Mouse (Mus musculus) stomach, embryonic 15.5 days (tissue): Measurements from ENCODE around the gene Filip1. TPM values are rescaled to one million over a fixed set of nuclear protein-coding genes. Genes with fewer than 3 reads are reported as not detected.
A peak's percentile ranks its signal among the peaks of the same experiment; 100 is the strongest.

Experiments
- ATAC-seq: fragments of 200-750 bp; cut with Nextera tagmentation; 2 replicates; pipeline ENCODE4 v1.8.0; 2017; ENCODE audit warnings: low read depth, moderate number of reproducible peaks, moderate TSS enrichment; ENCODE audit not compliant: insufficient read depth, low FRiP score
- H3K27ac ChIP-seq: fragments of 300-500 bp; sonication (generic); 2 replicates; pipeline ENCODE4 v1.5.1; 2015; ENCODE audit warnings: mild to moderate bottlenecking, inconsistent platforms
- H3K27me3 ChIP-seq: fragments of 300-500 bp; sonication (generic); replicated peaks from 2 replicates; pipeline ENCODE4 v1.6.1; 2015; ENCODE audit warnings: inconsistent platforms
- H3K36me3 ChIP-seq: fragments of 300-500 bp; sonication (generic); 2 replicates; pipeline ENCODE4 v1.6.1; 2015; ENCODE audit warnings: inconsistent platforms
- H3K4me1 ChIP-seq: fragments of 300-500 bp; sonication (generic); 2 replicates; pipeline ENCODE4 v1.6.1; 2015; ENCODE audit warnings: inconsistent platforms
- H3K4me2 ChIP-seq: fragments of 300-500 bp; sonication (generic); 2 replicates; pipeline ENCODE4 v1.6.1; 2015; ENCODE audit warnings: mild to moderate bottlenecking, inconsistent platforms
- H3K4me3 ChIP-seq: fragments of 300-500 bp; sonication (generic); replicated peaks from 2 replicates; pipeline ENCODE4 v1.5.1; 2015; ENCODE audit warnings: inconsistent platforms
- H3K9ac ChIP-seq: fragments of 300-500 bp; sonication (generic); 2 replicates; pipeline ENCODE4 v1.6.1; 2015; ENCODE audit warnings: inconsistent platforms
- H3K9me3 ChIP-seq: fragments of 300-500 bp; sonication (generic); 2 replicates; pipeline ENCODE4 v1.6.1; 2016; ENCODE audit warnings: inconsistent platforms
- WGBS: fragments of 180-500 bp; shearing (Covaris S2); methylation state at CpG from one replicate; pipeline ENCODE4 v1.1.7; 2015; 5-methylcytosine and 5-hydroxymethylcytosine counted together
- polyA plus RNA-seq: library from polyadenylated mRNA; unstranded; fragments of >200 nt; fragmentation: Nextera tagmentation; extraction: Ambion mirVana; gene quantifications from 2 replicates; pipeline ENCODE4 v1.2.1, GENCODE M21; 2015

Filip1 gene
- polyA plus RNA-seq, 1 experiment from 2014 or later, result 11.9 TPM

GRCm38 (mm10) chr9:79842615-79843014 is 170.0 kb downstream of the Filip1 start:
- H3K4me2 ChIP-seq, result no peak overlapping the region
- H3K36me3 ChIP-seq, result no peaks in the 10 kb centered on the region
- peak overlapping the region; percentile 16; the same call in 1 of the 2 replicates for H3K27ac ChIP-seq
- no peak for ATAC-seq
- 41% methylated on average over 6 of the region's 6 CpGs for WGBS
- no peak overlapping the region for H3K9ac ChIP-seq
- H3K9me3 ChIP-seq, result no peaks in the 10 kb centered on the region
- no peak overlapping the region for H3K4me3 ChIP-seq
- H3K4me1 ChIP-seq, result no peaks in the 10 kb centered on the region
- H3K27me3 ChIP-seq, result no peaks in the 10 kb centered on the region

GRCm38 (mm10) chr9:79842028-79842427 is 170.6 kb downstream of the Filip1 start:
- H3K9ac ChIP-seq, result no peak overlapping the region
- no peak overlapping the region for H3K4me2 ChIP-seq
- no peak overlapping the region for H3K4me3 ChIP-seq
- H3K27me3 ChIP-seq, result no peaks in the 10 kb centered on the region
- H3K4me1 ChIP-seq, result no peaks in the 10 kb centered on the region
- no peaks in the 10 kb centered on the region for H3K36me3 ChIP-seq
- ATAC-seq, result no peak
- no peaks in the 10 kb centered on the region for H3K9me3 ChIP-seq
- H3K27ac ChIP-seq, result no peak overlapping the region

- Histone ChIP-seq H3K27ac (no peak overlapping the region), H3K4me2 (no peak overlapping the region), H3K4me1 (no peaks in the 10 kb centered on the region), H3K9ac (no peak overlapping the region), H3K27me3 (no peaks in the 10 kb centered on the region), H3K9me3 (no peaks in the 10 kb centered on the region), H3K4me3 (no peak overlapping the region), H3K36me3 (no peaks in the 10 kb centered on the region)
- ATAC-seq, result no peak
- WGBS, result 74% methylated on average over 1 of the region's 1 CpGs
Observed at GRCm38 (mm10) chr9:79831294-79831693, 181.4 kb downstream of the Filip1 start.

GRCm38 (mm10) chr9:79830874-79831273 is 181.8 kb downstream of the Filip1 start:
- Histone ChIP-seq H3K9me3 (no peaks in the 10 kb centered on the region), H3K4me1 (no peaks in the 10 kb centered on the region), H3K36me3 (no peaks in the 10 kb centered on the region), H3K27ac (no peak overlapping the region), H3K9ac (no peak overlapping the region), H3K27me3 (no peaks in the 10 kb centered on the region), H3K4me2 (no peak overlapping the region), H3K4me3 (no peak overlapping the region)
- 0 out of 2 replicates have a peak, but pooled peaks have one; percentile 35 for ATAC-seq
- 32% methylated on average over 4 of the region's 4 CpGs for WGBS

GRCm38 (mm10) chr9:79829842-79830800 is 182.5 kb downstream of the Filip1 start:
- Histone ChIP-seq H3K4me3 (no peak overlapping the region), H3K4me2 (no peak overlapping the region), H3K27me3 (no peaks in the 10 kb centered on the region), H3K36me3 (no peaks in the 10 kb centered on the region), H3K27ac (peak overlapping the region; percentile 28; the same call in 1 of the 2 replicates), H3K4me1 (no peaks in the 10 kb centered on the region), H3K9me3 (no peaks in the 10 kb centered on the region), H3K9ac (no peak overlapping the region)
- 50% methylated on average over 23 of the region's 23 CpGs for WGBS
- no peak for ATAC-seq

GRCm38 (mm10) chr9:79827072-79827471 is 185.6 kb downstream of the Filip1 start:
- H3K27ac ChIP-seq, result no peak overlapping the region
- no peak for ATAC-seq
- no peaks in the 10 kb centered on the region for H3K9me3 ChIP-seq
- 55% methylated on average over 2 of the region's 2 CpGs for WGBS
- no peaks in the 10 kb centered on the region for H3K4me1 ChIP-seq
- H3K36me3 ChIP-seq, result no peaks in the 10 kb centered on the region
- H3K4me2 ChIP-seq, result no peak overlapping the region
- H3K9ac ChIP-seq, result no peak overlapping the region
- no peaks in the 10 kb centered on the region for H3K27me3 ChIP-seq
- H3K4me3 ChIP-seq, result no peak overlapping the region

- Histone ChIP-seq H3K36me3 (no peaks in the 10 kb centered on the region), H3K4me2 (no peak overlapping the region), H3K4me3 (no peak overlapping the region), H3K27ac (no peak overlapping the region), H3K27me3 (no peaks in the 10 kb centered on the region), H3K4me1 (no peaks in the 10 kb centered on the region), H3K9ac (no peak overlapping the region), H3K9me3 (no peaks in the 10 kb centered on the region)
- ATAC-seq, result no peak
- 87% methylated on average over 7 of the region's 7 CpGs for WGBS
Observed at GRCm38 (mm10) chr9:79825526-79825925, 187.1 kb downstream of the Filip1 start.

GRCm38 (mm10) chr9:79823856-79824255 is 188.8 kb downstream of the Filip1 start:
- H3K9ac ChIP-seq, result no peak overlapping the region
- H3K4me1 ChIP-seq, result no peaks in the 10 kb centered on the region
- no peaks in the 10 kb centered on the region for H3K9me3 ChIP-seq
- ATAC-seq, result no peak
- H3K4me2 ChIP-seq, result no peak overlapping the region
- no peaks in the 10 kb centered on the region for H3K36me3 ChIP-seq
- no peak overlapping the region for H3K27ac ChIP-seq
- WGBS, result 77% methylated on average over 2 of the region's 2 CpGs
- no peaks in the 10 kb centered on the region for H3K27me3 ChIP-seq
- no peak overlapping the region for H3K4me3 ChIP-seq

- no peak for ATAC-seq
- Histone ChIP-seq H3K4me1 (no peaks in the 10 kb centered on the region), H3K27ac (no peak overlapping the region), H3K9ac (no peak overlapping the region), H3K4me3 (no peak overlapping the region), H3K4me2 (no peak overlapping the region), H3K9me3 (no peaks in the 10 kb centered on the region), H3K36me3 (no peaks in the 10 kb centered on the region; the same call in 1 of the 2 replicates), H3K27me3 (no peaks in the 10 kb centered on the region)
- 74% methylated on average over 4 of the region's 4 CpGs for WGBS
Observed at GRCm38 (mm10) chr9:79823438-79823837, 189.2 kb downstream of the Filip1 start.

GRCm38 (mm10) chr9:79816464-79816863 is 196.2 kb downstream of the Filip1 start:
- no peak overlapping the region for H3K4me2 ChIP-seq
- 87% methylated on average over 5 of the region's 5 CpGs for WGBS
- H3K4me3 ChIP-seq, result no peak overlapping the region
- no peaks in the 10 kb centered on the region for H3K9me3 ChIP-seq
- no peak overlapping the region for H3K9ac ChIP-seq
- H3K27me3 ChIP-seq, result no peaks in the 10 kb centered on the region
- no peak for ATAC-seq
- no peak overlapping the region for H3K27ac ChIP-seq
- H3K36me3 ChIP-seq, result no peaks in the 10 kb centered on the region; the same call in 1 of the 2 replicates
- no peaks in the 10 kb centered on the region for H3K4me1 ChIP-seq

GRCm38 (mm10) chr9:79816013-79816412 is 196.6 kb downstream of the Filip1 start:
- Histone ChIP-seq H3K4me1 (no peaks in the 10 kb centered on the region), H3K9ac (no peak overlapping the region), H3K27ac (no peak overlapping the region), H3K9me3 (no peaks in the 10 kb centered on the region), H3K4me2 (no peak overlapping the region), H3K36me3 (no peaks in the 10 kb centered on the region; the same call in 1 of the 2 replicates), H3K27me3 (no peaks in the 10 kb centered on the region), H3K4me3 (no peak overlapping the region)
- 79% methylated on average over 11 of the region's 11 CpGs for WGBS
- no peak for ATAC-seq

GRCm38 (mm10) chr9:79814592-79814991 is 198.1 kb downstream of the Filip1 start:
- Histone ChIP-seq H3K9me3 (no peaks in the 10 kb centered on the region), H3K9ac (no peak overlapping the region), H3K4me1 (no peaks in the 10 kb centered on the region), H3K36me3 (no peaks in the 10 kb centered on the region; the same call in 1 of the 2 replicates), H3K4me2 (no peak overlapping the region), H3K27ac (no peak overlapping the region), H3K4me3 (no peak overlapping the region), H3K27me3 (no peaks in the 10 kb centered on the region)
- no peak for ATAC-seq
- WGBS, result 83% methylated on average over 4 of the region's 4 CpGs
